Mouse (Mus musculus): ENCODE measurements around the gene Unc13d. TPM values are rescaled to one million over a fixed set of nuclear protein-coding genes. Genes with fewer than 3 reads are reported as not detected.
A peak's percentile ranks its signal among the peaks of the same experiment; 100 is the strongest.
"Not testable (repeated sequence)": the region's sequence is repeated elsewhere in the genome, so short reads cannot be mapped to it uniquely, and the experiment has no call there.

The Unc13d gene
- polyA plus RNA-seq, 1 experiment, result 1.3 TPM

DNA sequence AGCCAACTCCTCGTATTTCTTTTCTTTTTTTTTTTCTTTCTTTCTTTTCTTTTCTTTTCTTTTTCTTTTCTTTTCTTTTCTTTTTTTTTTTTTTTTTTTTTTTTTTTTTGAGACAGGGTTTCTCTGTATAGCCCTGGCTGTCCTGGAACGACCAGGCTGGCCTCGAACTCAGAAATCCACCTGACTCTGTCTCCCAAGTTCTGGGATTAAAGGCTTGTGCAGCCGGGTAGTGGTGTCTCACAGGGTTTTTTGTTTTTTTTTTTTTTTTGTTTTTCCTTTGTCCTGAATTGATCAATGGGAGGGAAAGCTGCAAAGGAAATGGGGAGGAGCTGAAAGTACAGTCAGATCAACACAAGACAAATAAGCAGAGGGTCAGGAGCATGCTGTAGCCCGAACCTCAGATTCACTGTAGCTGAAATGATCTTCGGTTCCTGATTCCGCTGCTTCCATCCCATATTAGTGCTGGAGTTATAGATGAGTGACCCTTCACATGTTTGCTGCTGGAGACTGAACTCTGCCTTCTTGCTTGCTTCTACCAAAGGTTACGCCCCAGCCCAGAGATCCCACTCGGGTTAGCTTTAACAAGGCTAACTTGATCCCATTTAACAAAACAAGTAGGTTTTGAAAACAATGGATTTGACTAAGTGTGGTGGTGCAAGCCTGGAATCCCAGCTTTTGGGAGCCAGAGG is 49.4 kb downstream of the Unc13d start:
- peaks cover 4% of the 10 kb centered on the region for H3K4me1 ChIP-seq (ENCODE audit: control insufficient read depth, insufficient read depth, low read length)
- no peak overlapping the region for H3K4me3 ChIP-seq (ENCODE audit: insufficient read depth, low read length)
- no peak overlapping the region for H3K27ac ChIP-seq (ENCODE audit: insufficient read depth, low read length)
- TF ChIP-seq CTCF (IDR thresholded peaks at IDR 0.05; ENCODE audit: extremely low read depth, insufficient read depth, low read length) (no peak), POLR2A (IDR thresholded peaks at IDR 0.05; ENCODE audit: extremely low read depth, insufficient read depth, low read length) (no peak)

DNA sequence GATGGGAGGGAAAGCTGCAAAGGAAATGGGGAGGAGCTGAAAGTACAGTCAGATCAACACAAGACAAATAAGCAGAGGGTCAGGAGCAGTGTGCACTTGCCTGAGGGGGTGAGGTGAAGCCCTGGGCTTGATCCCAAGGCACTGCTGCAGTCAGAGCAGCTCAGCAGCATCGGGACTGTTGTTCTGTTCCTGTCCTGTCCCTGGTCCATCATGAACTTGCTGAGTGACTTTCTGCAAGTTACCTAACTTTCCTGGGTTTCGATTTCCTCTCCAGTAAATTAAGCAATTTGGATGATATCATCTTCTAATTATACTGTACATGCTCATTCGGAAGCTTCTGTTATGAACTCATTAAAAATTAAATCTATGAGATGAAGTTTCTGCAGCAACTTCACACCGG is 50.0 kb downstream of the Unc13d start, which contains the start of gene H3f3b:
Gene H3f3b (minus strand): TSS at position 207 of the 400 bp plus-strand sequence.
- TF ChIP-seq POLR2A (IDR thresholded peaks at IDR 0.05; ENCODE audit: extremely low read depth, insufficient read depth, low read length), result no peak
- no peak for TF ChIP-seq CTCF (IDR thresholded peaks at IDR 0.05; ENCODE audit: extremely low read depth, insufficient read depth, low read length)
- no peak within 1 kb of the TSS for H3K27ac ChIP-seq (ENCODE audit: insufficient read depth, low read length)

DNA sequence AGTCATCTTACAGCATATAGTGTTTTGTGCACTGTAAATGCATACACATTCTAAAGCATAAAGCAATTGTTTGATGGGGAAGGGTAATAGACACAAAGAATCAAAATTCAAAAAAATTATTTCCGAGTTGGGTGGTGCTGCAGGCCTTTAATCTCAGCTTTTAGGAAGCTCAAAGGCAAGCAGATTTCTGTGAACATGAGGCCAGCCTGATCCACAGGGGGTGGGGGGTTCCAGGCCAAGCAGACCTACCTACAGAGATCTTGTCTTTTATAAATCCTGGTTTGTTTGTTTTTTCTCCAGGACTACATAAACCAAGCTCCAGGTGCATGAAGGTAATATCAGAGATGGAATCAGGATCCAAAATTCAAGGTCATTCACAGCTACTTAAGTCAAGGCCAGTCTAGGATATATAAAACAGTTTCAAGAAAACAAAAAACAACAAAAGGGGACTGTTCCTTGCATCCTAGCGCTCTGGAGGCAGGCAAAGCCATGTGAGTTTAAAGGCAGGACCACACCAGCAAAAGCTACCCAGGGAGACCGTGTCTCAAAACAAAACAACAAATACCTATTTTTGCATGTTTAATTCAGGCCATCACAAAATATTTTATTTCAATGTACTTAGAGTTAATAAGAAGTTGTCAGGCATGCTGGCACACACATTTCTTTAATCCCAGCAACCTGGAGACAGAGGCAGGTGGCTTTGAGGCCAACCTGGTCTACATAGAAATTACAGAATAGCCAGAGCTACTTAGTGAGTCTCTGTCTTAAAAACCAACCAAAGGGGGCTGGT is 52.5 kb downstream of the Unc13d start:
- H3K4me1 ChIP-seq (ENCODE audit: control insufficient read depth, insufficient read depth, low read length), result no peaks in the 10 kb centered on the region
- H3K4me3 ChIP-seq (ENCODE audit: insufficient read depth, low read length), result no peak overlapping the region
- no peak overlapping the region for H3K27ac ChIP-seq (ENCODE audit: insufficient read depth, low read length)
- no peak for TF ChIP-seq CTCF (IDR thresholded peaks at IDR 0.05; ENCODE audit: extremely low read depth, insufficient read depth, low read length)

More for the DNA sequence above, 50.0 kb downstream of the Unc13d start, which contains the start of gene H3f3b:
- H3K4me3 ChIP-seq (ENCODE audit: insufficient read depth, low read length), result no peak within 1 kb of the TSS
- H3K4me1 ChIP-seq (ENCODE audit: control insufficient read depth, insufficient read depth, low read length), result peaks cover 4% of the 10 kb centered on the region

DNA sequence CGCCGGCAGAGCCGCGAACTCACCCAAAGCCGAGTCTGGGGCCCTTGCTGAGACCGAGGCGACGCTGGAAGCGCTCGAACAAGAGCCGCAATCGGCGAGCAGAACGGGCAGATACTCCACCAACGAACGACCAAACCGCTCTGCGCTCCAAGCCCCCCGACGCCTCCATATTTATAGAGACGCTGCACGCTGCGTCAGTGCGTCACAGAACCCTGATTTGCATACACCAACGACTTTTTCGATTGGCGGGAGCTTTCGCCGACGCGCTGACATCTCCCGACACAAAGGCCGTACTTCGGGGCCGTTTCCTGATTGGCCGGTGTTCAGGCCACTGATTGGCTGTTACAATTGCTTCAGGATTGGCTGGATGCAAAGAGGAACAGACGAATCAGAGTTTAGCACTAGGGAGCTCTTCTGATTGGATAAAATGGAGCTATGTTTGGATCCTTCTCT is 53.4 kb downstream of the Unc13d start:
- TF ChIP-seq POLR2A (IDR thresholded peaks at IDR 0.05; ENCODE audit: extremely low read depth, insufficient read depth, low read length) (peak; percentile 100), CTCF (IDR thresholded peaks at IDR 0.05; ENCODE audit: extremely low read depth, insufficient read depth, low read length) (no peak)
- Histone ChIP-seq H3K4me1 (ENCODE audit: control insufficient read depth, insufficient read depth, low read length) (no peaks in the 10 kb centered on the region), H3K27ac (ENCODE audit: insufficient read depth, low read length) (peak overlapping the region; percentile 94), H3K4me3 (ENCODE audit: insufficient read depth, low read length) (peak overlapping the region; percentile 91)

DNA sequence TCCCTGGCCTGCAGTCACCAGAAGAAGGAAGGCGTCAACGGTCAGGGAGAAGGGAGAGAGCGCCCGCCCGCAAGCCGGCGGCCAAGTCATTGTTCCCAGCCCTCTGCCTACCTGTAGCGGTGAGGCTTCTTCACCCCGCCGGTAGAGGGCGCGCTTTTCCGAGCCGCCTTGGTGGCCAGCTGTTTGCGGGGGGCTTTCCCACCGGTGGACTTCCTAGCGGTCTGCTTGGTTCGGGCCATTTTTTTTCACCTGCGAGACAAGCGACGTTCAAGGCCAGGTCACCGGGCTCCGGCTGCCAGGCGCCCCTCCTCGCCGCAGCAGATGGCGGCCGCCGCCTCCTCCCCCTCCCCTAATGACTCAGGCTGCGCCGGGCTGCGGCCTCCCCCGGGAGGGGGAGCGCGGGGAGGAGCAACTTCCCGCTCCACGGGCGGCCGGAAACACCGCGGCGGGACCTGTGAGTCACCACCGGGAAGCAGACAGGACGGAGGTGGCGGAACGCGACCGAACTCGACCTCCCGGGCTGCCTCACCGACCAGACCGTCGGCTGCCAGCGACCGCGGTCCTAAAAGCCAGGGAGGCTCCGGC is 53.9 kb downstream of the Unc13d start:
- peak overlapping the region; percentile 91 for H3K4me3 ChIP-seq (ENCODE audit: insufficient read depth, low read length)
- peak overlapping the region; percentile 94 for H3K27ac ChIP-seq (ENCODE audit: insufficient read depth, low read length)
- TF ChIP-seq POLR2A (IDR thresholded peaks at IDR 0.05; ENCODE audit: extremely low read depth, insufficient read depth, low read length), result no peak
- peak; percentile 45 for TF ChIP-seq CTCF (IDR thresholded peaks at IDR 0.05; ENCODE audit: extremely low read depth, insufficient read depth, low read length)
- no peaks in the 10 kb centered on the region for H3K4me1 ChIP-seq (ENCODE audit: control insufficient read depth, insufficient read depth, low read length)

DNA sequence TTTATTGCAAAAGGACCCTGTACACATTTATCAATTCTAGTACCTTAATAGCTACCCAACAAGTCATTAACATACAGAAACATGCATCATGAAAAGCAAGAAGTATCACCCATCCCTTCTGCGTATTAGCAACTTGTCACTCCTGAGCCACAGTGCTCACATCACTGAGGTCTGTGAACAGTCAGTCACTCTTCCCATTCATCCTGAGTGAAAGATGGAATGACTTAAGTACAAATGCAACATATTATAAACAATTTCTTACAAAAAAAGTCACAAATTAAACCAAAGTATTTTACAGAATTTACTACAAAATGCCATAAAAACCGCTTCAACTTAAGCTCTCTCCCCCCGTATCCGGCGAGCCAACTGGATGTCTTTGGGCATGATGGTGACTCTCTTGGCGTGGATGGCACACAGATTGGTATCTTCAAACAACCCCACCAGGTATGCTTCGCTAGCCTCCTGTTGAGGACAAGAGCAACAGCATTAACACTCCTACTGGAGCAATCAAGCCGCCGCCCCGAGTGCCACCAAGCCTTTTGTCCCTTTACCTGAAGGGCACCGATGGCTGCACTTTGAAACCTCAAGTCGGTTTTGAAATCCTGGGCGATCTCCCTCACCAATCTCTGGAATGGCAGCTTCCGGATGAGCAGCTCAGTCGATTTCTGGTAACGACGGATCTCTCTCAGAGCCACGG is 54.5 kb downstream of the Unc13d start:
- not testable (repeated sequence) for H3K4me1 ChIP-seq (ENCODE audit: control insufficient read depth, insufficient read depth, low read length)
- Histone ChIP-seq H3K4me3 (ENCODE audit: insufficient read depth, low read length) (peak overlapping the region; percentile 91), H3K27ac (ENCODE audit: insufficient read depth, low read length) (peak overlapping the region; percentile 94; the same call in 1 of the 2 replicates)

DNA sequence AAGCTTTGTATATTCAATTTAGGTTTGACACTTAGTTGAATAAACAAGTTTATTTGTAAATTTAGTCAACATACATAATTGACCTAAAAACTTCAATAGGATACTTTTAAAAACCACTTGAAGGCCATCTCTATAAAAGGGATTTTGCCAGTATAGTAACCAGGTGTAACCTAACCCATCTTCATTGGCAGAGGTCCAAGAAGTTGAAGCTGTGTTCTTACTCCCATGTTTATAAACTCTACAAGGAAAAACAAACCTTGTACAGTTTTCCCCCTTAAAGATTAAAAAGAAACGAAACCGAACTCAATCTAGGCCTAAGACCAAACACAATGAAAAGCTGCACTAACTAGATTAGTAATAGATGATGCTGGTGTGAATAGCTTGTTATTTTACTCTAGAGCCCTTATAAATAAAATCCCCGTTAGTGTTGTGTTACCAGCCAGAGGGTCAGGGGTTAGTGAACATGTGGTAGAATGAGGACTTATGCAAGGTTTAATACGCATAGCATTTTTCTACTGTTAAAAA is 55.4 kb downstream of the Unc13d start:
- Histone ChIP-seq H3K27ac (ENCODE audit: insufficient read depth, low read length) (no peak overlapping the region), H3K4me3 (ENCODE audit: insufficient read depth, low read length) (no peak overlapping the region), H3K4me1 (ENCODE audit: control insufficient read depth, insufficient read depth, low read length) (no peaks in the 10 kb centered on the region)
- TF ChIP-seq POLR2A (IDR thresholded peaks at IDR 0.05; ENCODE audit: extremely low read depth, insufficient read depth, low read length) (no peak), CTCF (IDR thresholded peaks at IDR 0.05; ENCODE audit: extremely low read depth, insufficient read depth, low read length) (no peak)

DNA sequence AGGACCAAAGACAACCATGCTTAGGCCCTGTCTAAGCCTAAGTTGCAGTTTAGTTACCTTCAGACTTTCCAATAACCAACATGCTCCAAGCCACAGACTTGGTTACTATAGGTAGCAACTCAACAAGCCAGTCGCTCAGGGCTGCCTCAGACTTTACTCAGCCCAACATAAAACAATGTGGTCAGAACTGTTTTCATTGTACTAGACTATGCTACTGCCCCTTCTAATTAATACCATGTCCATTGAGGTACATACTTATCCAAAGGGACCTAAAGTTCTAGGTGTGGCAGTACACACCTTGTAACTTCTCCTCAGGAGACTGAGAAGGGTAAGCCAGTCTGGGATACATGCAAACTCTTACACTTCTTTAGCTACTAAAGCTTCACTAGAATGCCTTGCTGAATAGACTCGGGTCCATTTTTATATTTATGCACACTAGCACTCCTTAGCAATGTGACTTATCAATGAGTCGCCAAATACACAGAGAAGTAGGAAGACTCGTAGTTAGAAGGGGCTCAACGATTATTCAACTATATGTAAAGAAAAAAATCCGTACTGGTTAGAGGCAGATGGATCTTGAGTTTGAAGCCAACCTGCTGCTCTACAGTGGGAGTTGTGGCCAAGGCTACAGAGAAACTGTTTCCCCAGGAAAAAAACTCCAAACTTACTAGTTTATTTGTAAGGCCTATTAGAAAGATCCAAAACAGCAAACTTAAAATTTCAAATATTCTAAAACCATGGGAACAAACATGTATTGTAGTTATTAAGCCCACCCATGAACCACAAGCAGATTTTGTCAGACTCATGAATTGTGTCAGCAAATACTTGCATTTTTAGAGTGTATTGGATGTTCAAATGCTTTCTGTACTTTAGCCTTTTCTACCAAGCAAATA is 56.2 kb downstream of the Unc13d start:
- no peak overlapping the region for H3K27ac ChIP-seq (ENCODE audit: insufficient read depth, low read length)
- no peaks in the 10 kb centered on the region for H3K4me1 ChIP-seq (ENCODE audit: control insufficient read depth, insufficient read depth, low read length)
- TF ChIP-seq CTCF (IDR thresholded peaks at IDR 0.05; ENCODE audit: extremely low read depth, insufficient read depth, low read length), result no peak
- no peak for TF ChIP-seq POLR2A (IDR thresholded peaks at IDR 0.05; ENCODE audit: extremely low read depth, insufficient read depth, low read length)
- no peak overlapping the region for H3K4me3 ChIP-seq (ENCODE audit: insufficient read depth, low read length)

All from cortical plate, adult 2 months (tissue).